Mouse (Mus musculus) liver, postnatal 0 days (tissue): Measurements from ENCODE around the gene Enpp5. TPM values are rescaled to one million over a fixed set of nuclear protein-coding genes. Genes with fewer than 3 reads are reported as not detected.

ENCODE experiments used
- ATAC-seq: fragments of 200-750 bp; cut with Nextera tagmentation; 2 replicates; pipeline ENCODE4 v1.8.0; 2017; ENCODE audit warnings: mild to moderate bottlenecking, moderate library complexity
- DNase-seq: peaks from one replicate; pipeline ENCODE4 v3.0.0-alpha.2; 2016
- H3K27ac ChIP-seq: fragments of 300-500 bp; sonication (generic); 2 replicates; pipeline ENCODE4 v1.5.1; 2014; ENCODE audit warnings: antibody characterized with exemption, moderate library complexity, mild to moderate bottlenecking, low read depth
- H3K27me3 ChIP-seq: fragments of 300-500 bp; sonication (generic); 2 replicates; pipeline ENCODE4 v1.6.1; 2014; ENCODE audit warnings: low read length, control low read depth, mixed read lengths; ENCODE audit not compliant: insufficient read depth
- H3K36me3 ChIP-seq: fragments of 300-500 bp; sonication (generic); replicated peaks from 2 replicates; pipeline ENCODE4 v1.6.1; 2014; ENCODE audit warnings: mild to moderate bottlenecking, control low read depth, low read length, moderate library complexity, mixed read lengths; ENCODE audit not compliant: insufficient read depth
- H3K4me1 ChIP-seq: fragments of 300-500 bp; sonication (generic); 2 replicates; pipeline ENCODE4 v1.6.1; 2014; ENCODE audit warnings: antibody characterized with exemption, mild to moderate bottlenecking, control low read depth; ENCODE audit not compliant: insufficient read depth
- H3K4me2 ChIP-seq: fragments of 300-500 bp; sonication (generic); 2 replicates; pipeline ENCODE4 v1.6.1; 2014; ENCODE audit warnings: low read depth, mild to moderate bottlenecking, low read length, moderate library complexity, mixed read lengths
- H3K4me3 ChIP-seq: fragments of 300-500 bp; sonication (generic); 2 replicates; pipeline ENCODE4 v1.5.1; 2014; ENCODE audit warnings: low read depth, low read length
- H3K9ac ChIP-seq: fragments of 300-500 bp; sonication (generic); replicated peaks from 2 replicates; pipeline ENCODE4 v1.6.1; 2014; ENCODE audit warnings: mild to moderate bottlenecking, moderate library complexity
- H3K9me3 ChIP-seq: fragments of 300-500 bp; sonication (generic); 2 replicates; pipeline ENCODE4 v1.6.1; 2016; ENCODE audit warnings: mild to moderate bottlenecking, control low read depth, low read length, mixed read lengths
- CTCF ChIP-seq: sonication (generic); IDR thresholded peaks from 2 replicates; pipeline ENCODE4 v1.5.1; 2016; ENCODE audit warnings: antibody characterized with exemption, low read depth
- EP300 ChIP-seq: IDR thresholded peaks from 2 replicates; pipeline ENCODE4 v1.6.1; 2016; ENCODE audit warnings: antibody characterized with exemption, low read depth, mild to moderate bottlenecking
- WGBS: fragments of 180-500 bp; shearing (Covaris S2); extraction: QIAGEN DNeasy Blood & Tissue Kit; methylation state at CpG from one replicate; pipeline ENCODE4 v1.1.7; 2014; ENCODE audit not compliant: insufficient replicate concordance; 5-methylcytosine and 5-hydroxymethylcytosine counted together
- polyA plus RNA-seq: library from polyadenylated mRNA; unstranded; fragments of >200 nt; fragmentation: Nextera tagmentation; extraction: Ambion mirVana; gene quantifications from 2 replicates; pipeline ENCODE4 v1.2.1, GENCODE M21; 2015

Gene Enpp5
- polyA plus RNA-seq, 1 experiment from 2014 or later, result 7.7 TPM

DNA sequence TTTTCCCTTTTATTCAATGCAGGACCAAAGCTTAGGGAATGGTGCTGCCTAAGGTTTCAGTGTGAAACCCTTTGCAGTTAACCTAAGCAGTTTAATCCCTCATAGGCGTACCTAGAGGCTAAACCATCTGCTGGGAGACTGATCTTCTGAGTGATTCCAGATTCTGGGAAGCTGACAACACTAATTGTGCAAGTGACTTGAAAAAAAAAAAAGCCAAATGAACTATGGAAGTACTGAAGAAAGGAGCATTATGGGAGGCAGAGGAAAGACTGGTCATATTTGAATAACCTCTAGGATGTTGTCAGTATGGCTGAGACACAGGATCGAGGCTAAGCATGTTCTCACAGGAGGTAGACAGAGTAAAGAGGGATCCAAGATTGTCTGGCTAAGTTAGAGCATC lies 36.3 kb upstream of the Enpp5 start:
- no peak for TF ChIP-seq CTCF
- TF ChIP-seq EP300, result no peak
- ATAC-seq (no peak), DNase-seq (no peak)
- 66% methylated on average over 2 of the region's 2 CpGs for WGBS
- Histone ChIP-seq H3K27me3 (0 out of 2 replicates have a peak, but pooled peaks cover 7% of the 10 kb centered on the region), H3K9me3 (no peaks in the 10 kb centered on the region), H3K4me2 (no peak overlapping the region), H3K36me3 (no peaks in the 10 kb centered on the region), H3K27ac (no peak overlapping the region), H3K4me3 (no peak overlapping the region), H3K4me1 (no peaks in the 10 kb centered on the region), H3K9ac (no peak overlapping the region)

DNA sequence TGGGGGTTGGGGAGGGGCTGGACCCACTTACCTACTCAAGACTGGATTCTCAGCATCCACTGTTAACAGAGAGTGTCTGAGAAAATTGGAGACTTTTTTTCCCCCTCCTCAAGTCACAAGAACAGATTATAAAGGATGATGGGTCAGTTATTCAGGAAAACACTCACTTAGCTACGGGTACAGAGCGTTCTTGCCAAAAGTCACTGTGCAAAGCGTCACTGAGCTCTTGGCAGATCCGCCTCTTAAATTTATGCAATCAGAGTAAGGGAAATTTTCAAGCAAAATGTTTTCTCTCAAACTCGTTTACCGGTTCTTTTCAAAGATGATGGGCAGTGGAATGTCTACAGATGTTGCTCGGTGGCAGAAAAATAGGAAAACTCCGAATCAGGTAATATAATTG lies 35.8 kb upstream of the Enpp5 start:
- H3K9ac ChIP-seq, result no peak overlapping the region
- no peak overlapping the region for H3K27ac ChIP-seq
- no peaks in the 10 kb centered on the region for H3K4me1 ChIP-seq
- DNase-seq, result no peak
- no peaks in the 10 kb centered on the region for H3K36me3 ChIP-seq
- no peak overlapping the region for H3K4me2 ChIP-seq
- WGBS, result 82% methylated on average over 8 of the region's 8 CpGs
- TF ChIP-seq EP300 (no peak), CTCF (no peak)
- H3K27me3 ChIP-seq, result 0 out of 2 replicates have a peak, but pooled peaks cover 7% of the 10 kb centered on the region
- H3K4me3 ChIP-seq, result no peak overlapping the region
- H3K9me3 ChIP-seq, result no peaks in the 10 kb centered on the region
- no peak for ATAC-seq

GRCm38 (mm10) chr17:44053427-44053826 lies 25.2 kb upstream of the Enpp5 start:
- peaks cover 12% of the 10 kb centered on the region for H3K4me1 ChIP-seq
- 0 out of 2 replicates have a peak, but pooled peaks have one; percentile 1 for TF ChIP-seq CTCF
- no peak for TF ChIP-seq EP300
- H3K4me3 ChIP-seq, result no peak overlapping the region
- no peaks in the 10 kb centered on the region for H3K36me3 ChIP-seq
- no peak; the same call in 1 of the 2 replicates for ATAC-seq
- no peak overlapping the region for H3K4me2 ChIP-seq
- DNase-seq, result peak; percentile 40
- no peak overlapping the region for H3K27ac ChIP-seq
- 18% methylated on average over 4 of the region's 4 CpGs for WGBS
- H3K9me3 ChIP-seq, result no peaks in the 10 kb centered on the region
- H3K9ac ChIP-seq, result no peak overlapping the region
- no peaks in the 10 kb centered on the region for H3K27me3 ChIP-seq

GRCm38 (mm10) chr17:44057123-44057522 lies 21.5 kb upstream of the Enpp5 start:
- Histone ChIP-seq H3K27me3 (no peaks in the 10 kb centered on the region), H3K9ac (no peak overlapping the region), H3K9me3 (no peaks in the 10 kb centered on the region), H3K4me2 (no peak overlapping the region), H3K27ac (peak overlapping the region; percentile 69), H3K4me1 (peaks cover 12% of the 10 kb centered on the region), H3K36me3 (no peaks in the 10 kb centered on the region), H3K4me3 (no peak overlapping the region)
- TF ChIP-seq EP300, result peak; percentile 62
- TF ChIP-seq CTCF, result no peak
- peak; percentile 96 for ATAC-seq
- WGBS, result 66% methylated on average over 1 of the region's 1 CpGs
- DNase-seq, result peak; percentile 43

DNA sequence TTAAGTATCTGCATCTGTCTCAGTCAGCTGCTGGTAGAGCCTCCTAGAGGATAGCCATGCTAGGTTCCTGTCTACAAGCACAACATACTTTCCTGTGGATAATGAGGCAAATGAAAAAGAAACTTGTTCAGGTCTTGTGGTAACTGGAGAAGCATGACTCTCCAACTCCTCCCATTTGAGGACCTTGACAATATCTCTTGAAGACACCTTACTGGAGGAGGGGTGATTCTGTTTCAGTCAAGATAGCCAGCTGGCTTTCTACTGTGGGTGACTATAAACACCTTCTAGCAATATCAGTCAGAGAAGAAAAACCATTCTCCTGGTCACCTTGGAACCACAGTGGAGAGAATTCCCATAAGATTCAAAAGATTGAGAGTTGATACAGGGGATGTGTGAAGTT lies 20.5 kb upstream of the Enpp5 start:
- H3K27me3 ChIP-seq, result no peaks in the 10 kb centered on the region
- H3K9ac ChIP-seq, result no peak overlapping the region
- TF ChIP-seq EP300, result no peak
- no peaks in the 10 kb centered on the region for H3K9me3 ChIP-seq
- no peak for DNase-seq
- H3K36me3 ChIP-seq, result no peaks in the 10 kb centered on the region
- no peak for ATAC-seq
- no peak overlapping the region for H3K4me2 ChIP-seq
- no peak overlapping the region for H3K27ac ChIP-seq
- no peak overlapping the region for H3K4me3 ChIP-seq
- H3K4me1 ChIP-seq, result peaks cover 10% of the 10 kb centered on the region

GRCm38 (mm10) chr17:44060781-44061180 lies 17.8 kb upstream of the Enpp5 start:
- no peak for ATAC-seq
- Histone ChIP-seq H3K4me1 (0 out of 2 replicates have a peak, but pooled peaks cover 4% of the 10 kb centered on the region), H3K4me3 (no peak overlapping the region), H3K9me3 (no peaks in the 10 kb centered on the region), H3K36me3 (no peaks in the 10 kb centered on the region), H3K27ac (no peak overlapping the region), H3K4me2 (no peak overlapping the region), H3K9ac (no peak overlapping the region), H3K27me3 (no peaks in the 10 kb centered on the region)
- no peak for TF ChIP-seq EP300
- no peak for TF ChIP-seq CTCF
- DNase-seq, result no peak
- 100% methylated on average over 1 of the region's 1 CpGs for WGBS

DNA sequence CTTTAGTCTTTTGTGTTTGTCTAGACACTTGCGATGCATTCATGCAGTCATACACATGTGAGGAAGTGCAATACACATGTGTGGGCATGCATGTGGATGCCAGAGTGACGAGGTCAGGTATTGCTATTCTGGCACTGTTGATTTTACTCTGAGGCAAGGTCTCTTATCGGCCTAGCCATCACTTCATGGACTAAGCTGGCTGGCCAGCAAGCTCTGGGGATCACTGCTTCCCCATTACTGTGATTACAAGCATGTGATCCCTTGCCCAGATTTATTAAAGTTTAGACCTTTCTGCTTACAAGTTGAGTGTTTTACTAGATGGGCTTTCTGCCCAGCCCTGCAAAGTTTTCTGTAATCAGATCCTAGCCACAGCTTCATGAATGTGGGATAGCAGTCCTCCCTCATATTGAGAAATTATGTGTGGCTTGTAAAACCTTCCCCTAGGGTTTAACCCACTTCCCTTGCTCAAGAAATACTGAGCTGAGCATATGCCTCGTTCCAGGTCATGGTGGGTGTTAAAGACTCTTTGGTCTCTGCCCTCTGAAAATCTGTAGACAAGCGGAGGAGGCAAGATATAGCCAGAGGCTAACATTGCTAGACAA lies 17.2 kb upstream of the Enpp5 start:
- TF ChIP-seq EP300, result no peak
- no peak for TF ChIP-seq CTCF
- Histone ChIP-seq H3K4me3 (no peak overlapping the region), H3K36me3 (no peaks in the 10 kb centered on the region), H3K4me2 (no peak overlapping the region), H3K4me1 (0 out of 2 replicates have a peak, but pooled peaks cover 4% of the 10 kb centered on the region), H3K27me3 (no peaks in the 10 kb centered on the region), H3K9ac (no peak overlapping the region), H3K9me3 (no peaks in the 10 kb centered on the region), H3K27ac (no peak overlapping the region)
- DNase-seq, result no peak
- 75% methylated on average over 5 of the region's 5 CpGs for WGBS
- no peak for ATAC-seq
